Mouse (Mus musculus): ENCODE measurements around the gene Gdnf. TPM values are rescaled to one million over a fixed set of nuclear protein-coding genes. Genes with fewer than 3 reads are reported as not detected.

The Gdnf gene
- polyA plus RNA-seq, 1 experiment from 2014 or later, result 1.3 TPM

DNA sequence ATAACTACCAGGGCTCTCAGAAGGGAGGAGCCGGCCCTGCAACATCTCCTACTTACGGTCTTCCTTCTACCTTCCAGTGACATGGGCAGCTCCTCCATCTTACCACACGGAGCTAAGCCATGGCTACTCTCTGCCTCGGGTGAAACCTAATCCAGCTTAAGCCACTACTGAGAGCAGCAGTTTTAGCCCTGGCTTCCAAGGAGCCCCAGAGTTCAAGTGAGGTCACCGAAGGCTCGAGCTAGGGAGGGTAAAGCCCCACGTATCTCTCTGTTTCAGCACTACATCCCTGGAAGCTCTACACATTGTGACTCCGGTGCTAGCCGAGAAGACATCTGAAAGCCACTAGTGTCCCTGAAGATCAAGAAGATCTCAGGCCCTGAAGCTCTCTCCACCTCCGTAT, 74.5 kb downstream of the Gdnf start:
- Histone ChIP-seq H3K36me3 (ENCODE audit: control insufficient read depth, insufficient read depth) (peaks cover 4% of the 10 kb centered on the region; the same call in 1 of the 2 replicates), H3K4me1 (replicated peaks; ENCODE audit: control insufficient read depth, insufficient read depth, low read length) (no peaks in the 10 kb centered on the region), H3K27ac (ENCODE audit: low read depth, low read length) (no peak overlapping the region), H3K4me2 (replicated peaks; ENCODE audit: low read depth) (no peak overlapping the region), H3K9ac (ENCODE audit: low read depth, low read length) (no peak overlapping the region), H3K9me3 (ENCODE audit: control insufficient read depth) (no peaks in the 10 kb centered on the region), H3K4me3 (ENCODE audit: low read depth, low read length) (no peak overlapping the region), H3K27me3 (replicated peaks; ENCODE audit: control insufficient read depth, insufficient read depth, low read length) (no peaks in the 10 kb centered on the region)
- no peak for ATAC-seq
- 68% methylated on average over 10 of the region's 10 CpGs for WGBS
- TF ChIP-seq CTCF (IDR thresholded peaks at IDR 0.05; ENCODE audit: low read depth), result no peak

- no peak overlapping the region for H3K27ac ChIP-seq (ENCODE audit: low read depth, low read length)
- H3K27me3 ChIP-seq (replicated peaks; ENCODE audit: control insufficient read depth, insufficient read depth, low read length), result no peaks in the 10 kb centered on the region
- no peak overlapping the region for H3K4me2 ChIP-seq (replicated peaks; ENCODE audit: low read depth)
- WGBS, result 86% methylated on average over 8 of the region's 8 CpGs
- H3K4me1 ChIP-seq (replicated peaks; ENCODE audit: control insufficient read depth, insufficient read depth, low read length), result peaks cover 2% of the 10 kb centered on the region; the same call in 1 of the 2 replicates
- no peak overlapping the region for H3K9ac ChIP-seq (ENCODE audit: low read depth, low read length)
- H3K9me3 ChIP-seq (ENCODE audit: control insufficient read depth), result no peaks in the 10 kb centered on the region
- peaks cover 4% of the 10 kb centered on the region; the same call in 1 of the 2 replicates for H3K36me3 ChIP-seq (ENCODE audit: control insufficient read depth, insufficient read depth)
- ATAC-seq, result no peak
- no peak overlapping the region for H3K4me3 ChIP-seq (ENCODE audit: low read depth, low read length)
- no peak for TF ChIP-seq CTCF (IDR thresholded peaks at IDR 0.05; ENCODE audit: low read depth)
These were observed 75.9 kb downstream of the Gdnf start for GRCm38 (mm10) chr15:7886591-7886990.
